Mouse (Mus musculus): ENCODE measurements around the gene Psd. TPM values are rescaled to one million over a fixed set of nuclear protein-coding genes. Genes with fewer than 3 reads are reported as not detected.

Gene Psd
- polyA plus RNA-seq, 1 experiment from 2014 or later, result 41.9 TPM

DNA sequence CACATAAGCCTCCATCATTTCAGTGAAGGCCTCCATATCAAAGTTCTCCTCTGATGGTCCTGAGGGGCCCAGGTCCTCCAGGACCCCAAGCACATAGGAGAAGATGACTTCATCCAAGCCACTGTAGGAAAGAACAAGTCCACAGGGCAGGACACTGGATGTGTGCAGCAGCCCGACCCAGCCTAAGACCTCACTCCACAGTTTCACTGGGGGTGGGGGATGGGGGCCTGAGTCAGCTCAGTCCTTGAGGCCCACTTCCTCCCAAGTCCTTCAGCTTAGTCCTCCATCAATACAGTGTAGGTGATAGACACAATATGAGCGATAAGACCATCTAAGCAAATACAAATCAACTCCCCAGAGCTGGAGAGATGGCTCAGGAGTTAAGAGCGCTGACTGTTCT lies 5.0 kb upstream of the Psd start:
- H3K36me3 ChIP-seq (ENCODE audit: control insufficient read depth, insufficient read depth, low read length), result peaks cover 11% of the 10 kb centered on the region
- no peak overlapping the region for H3K4me2 ChIP-seq (replicated peaks; ENCODE audit: low read depth, low read length)
- no peak overlapping the region for H3K27ac ChIP-seq (ENCODE audit: low read length)
- no peaks in the 10 kb centered on the region for H3K9me3 ChIP-seq (ENCODE audit: control insufficient read depth, low read depth, low read length)
- H3K27me3 ChIP-seq (ENCODE audit: control insufficient read depth, insufficient read depth, low read length), result 0 out of 2 replicates have a peak, but pooled peaks cover under 1% of the 10 kb centered on the region
- no peak for ATAC-seq (ENCODE audit: insufficient number of reproducible peaks, insufficient read depth, low FRiP score, low read depth)
- no peak overlapping the region for H3K4me3 ChIP-seq (ENCODE audit: low read depth, low read length)
- no peak overlapping the region for H3K9ac ChIP-seq (replicated peaks; ENCODE audit: low read depth, low read length)
- H3K4me1 ChIP-seq (ENCODE audit: control insufficient read depth, insufficient read depth, low read length), result peaks cover 14% of the 10 kb centered on the region
- WGBS, result 78% methylated on average over 3 of the region's 3 CpGs

DNA sequence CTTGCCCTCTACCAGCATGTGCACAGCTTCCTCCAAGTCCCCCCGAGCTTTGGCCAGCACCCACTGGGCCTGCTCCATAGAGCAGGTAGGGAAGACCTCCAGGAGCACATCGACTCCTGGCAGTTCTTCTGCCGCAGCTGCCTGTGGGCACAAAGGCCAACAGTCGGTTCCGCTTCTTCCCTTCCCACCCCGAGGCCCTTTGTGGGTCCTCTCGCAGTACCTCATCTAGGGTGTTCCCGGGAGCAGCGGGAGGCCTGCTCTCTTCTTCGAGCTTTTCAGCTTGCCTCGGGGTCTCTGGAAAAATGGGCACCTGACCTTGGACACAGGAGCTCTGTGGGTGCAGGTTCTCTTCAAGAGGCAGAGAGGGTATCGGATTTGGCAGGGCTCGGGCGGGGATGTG lies 4.4 kb upstream of the Psd start:
- Histone ChIP-seq H3K4me1 (ENCODE audit: control insufficient read depth, insufficient read depth, low read length) (peaks cover 19% of the 10 kb centered on the region), H3K36me3 (ENCODE audit: control insufficient read depth, insufficient read depth, low read length) (peaks cover 11% of the 10 kb centered on the region), H3K9ac (replicated peaks; ENCODE audit: low read depth, low read length) (no peak overlapping the region), H3K27me3 (ENCODE audit: control insufficient read depth, insufficient read depth, low read length) (peaks cover 6% of the 10 kb centered on the region; the same call in 1 of the 2 replicates), H3K9me3 (ENCODE audit: control insufficient read depth, low read depth, low read length) (no peaks in the 10 kb centered on the region), H3K4me2 (replicated peaks; ENCODE audit: low read depth, low read length) (no peak overlapping the region), H3K27ac (ENCODE audit: low read length) (no peak overlapping the region), H3K4me3 (ENCODE audit: low read depth, low read length) (no peak overlapping the region)
- 87% methylated on average over 14 of the region's 14 CpGs for WGBS
- ATAC-seq (ENCODE audit: insufficient number of reproducible peaks, insufficient read depth, low FRiP score, low read depth), result no peak

DNA sequence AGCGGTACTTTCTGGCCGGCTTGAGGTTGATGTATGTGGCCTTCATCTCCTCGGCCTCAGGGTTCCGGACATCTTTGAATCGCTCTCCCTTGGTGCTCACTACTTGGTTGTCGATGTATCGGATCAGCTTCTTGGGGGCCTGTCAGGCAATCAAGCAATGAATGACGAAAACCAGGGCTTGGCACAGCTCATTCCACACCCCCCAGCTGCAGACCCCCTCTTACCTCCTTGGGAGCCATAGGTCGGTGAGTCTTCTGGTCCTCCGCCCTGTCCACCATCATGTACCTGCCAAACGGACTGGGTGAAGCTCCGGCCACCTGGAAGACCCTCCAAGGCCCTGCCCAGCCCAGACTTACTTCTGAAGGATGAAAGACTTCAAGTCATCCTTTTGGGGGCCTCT lies 3.7 kb upstream of the Psd start:
- ATAC-seq (ENCODE audit: insufficient number of reproducible peaks, insufficient read depth, low FRiP score, low read depth), result no peak
- H3K4me1 ChIP-seq (ENCODE audit: control insufficient read depth, insufficient read depth, low read length), result peaks cover 19% of the 10 kb centered on the region
- H3K27me3 ChIP-seq (ENCODE audit: control insufficient read depth, insufficient read depth, low read length), result peaks cover 7% of the 10 kb centered on the region; the same call in 1 of the 2 replicates
- H3K4me2 ChIP-seq (replicated peaks; ENCODE audit: low read depth, low read length), result no peak overlapping the region
- H3K4me3 ChIP-seq (ENCODE audit: low read depth, low read length), result no peak overlapping the region
- no peak overlapping the region for H3K27ac ChIP-seq (ENCODE audit: low read length)
- 97% methylated on average over 12 of the region's 12 CpGs for WGBS
- no peaks in the 10 kb centered on the region for H3K9me3 ChIP-seq (ENCODE audit: control insufficient read depth, low read depth, low read length)
- H3K9ac ChIP-seq (replicated peaks; ENCODE audit: low read depth, low read length), result no peak overlapping the region
- H3K36me3 ChIP-seq (ENCODE audit: control insufficient read depth, insufficient read depth, low read length), result peaks cover 11% of the 10 kb centered on the region

DNA sequence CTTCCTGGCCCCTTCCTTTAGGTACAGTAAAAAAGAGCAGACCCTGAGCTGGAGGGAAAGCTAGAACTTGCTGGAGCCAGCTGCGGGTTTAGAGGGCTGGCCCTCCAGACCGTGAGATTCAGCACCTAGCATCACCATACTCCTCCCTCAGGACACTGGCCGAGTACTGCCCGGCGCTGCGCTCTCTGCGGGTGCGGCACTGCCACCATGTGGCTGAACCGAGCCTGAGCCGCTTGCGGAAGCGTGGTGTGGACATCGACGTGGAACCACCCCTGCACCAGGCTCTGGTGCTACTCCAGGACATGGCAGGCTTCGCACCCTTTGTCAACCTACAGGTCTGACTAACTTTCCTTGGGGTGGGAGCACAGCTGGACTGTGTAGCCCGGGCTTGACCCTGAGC lies 3.0 kb upstream of the Psd start:
- H3K4me2 ChIP-seq (replicated peaks; ENCODE audit: low read depth, low read length), result peak overlapping the region; percentile 100; the same call in 1 of the 2 replicates
- peaks cover 11% of the 10 kb centered on the region for H3K36me3 ChIP-seq (ENCODE audit: control insufficient read depth, insufficient read depth, low read length)
- H3K9ac ChIP-seq (replicated peaks; ENCODE audit: low read depth, low read length), result no peak overlapping the region
- peaks cover 19% of the 10 kb centered on the region for H3K4me1 ChIP-seq (ENCODE audit: control insufficient read depth, insufficient read depth, low read length)
- no peaks in the 10 kb centered on the region for H3K9me3 ChIP-seq (ENCODE audit: control insufficient read depth, low read depth, low read length)
- peaks cover 9% of the 10 kb centered on the region for H3K27me3 ChIP-seq (ENCODE audit: control insufficient read depth, insufficient read depth, low read length)
- 5% methylated on average over 16 of the region's 16 CpGs for WGBS
- ATAC-seq (ENCODE audit: insufficient number of reproducible peaks, insufficient read depth, low FRiP score, low read depth), result peak; percentile 62
- no peak overlapping the region for H3K27ac ChIP-seq (ENCODE audit: low read length)
- peak overlapping the region; percentile 69; the same call in 1 of the 2 replicates for H3K4me3 ChIP-seq (ENCODE audit: low read depth, low read length)

DNA sequence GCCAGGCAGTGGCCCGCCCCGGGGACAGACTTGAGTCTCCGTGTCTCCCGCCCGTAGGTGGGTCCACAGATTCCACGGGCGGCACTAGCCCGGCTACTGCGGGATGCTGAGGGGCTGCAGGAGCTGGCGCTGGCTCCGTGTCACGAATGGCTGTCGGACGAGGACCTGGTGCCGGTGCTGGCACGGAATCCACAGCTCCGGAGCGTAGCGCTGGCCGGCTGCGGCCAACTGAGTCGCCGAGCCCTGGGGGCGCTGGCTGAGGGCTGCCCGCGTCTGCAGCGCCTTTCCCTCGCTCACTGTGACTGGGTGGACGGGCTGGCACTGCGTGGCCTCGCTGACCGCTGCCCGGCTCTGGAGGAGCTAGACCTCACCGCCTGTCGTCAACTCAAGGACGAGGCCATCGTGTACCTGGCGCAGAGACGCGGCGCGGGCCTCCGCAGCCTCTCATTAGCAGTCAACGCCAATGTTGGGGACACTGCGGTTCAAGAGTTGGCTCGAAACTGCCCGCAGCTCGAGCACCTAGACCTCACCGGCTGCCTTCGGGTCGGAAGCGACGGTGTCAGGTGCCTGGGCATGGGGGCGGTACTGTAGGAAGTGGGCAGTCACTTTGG lies 2.2 kb upstream of the Psd start:
- peak overlapping the region; percentile 55 for H3K27ac ChIP-seq (ENCODE audit: low read length)
- H3K9ac ChIP-seq (replicated peaks; ENCODE audit: low read depth, low read length), result peak overlapping the region; percentile 53
- H3K27me3 ChIP-seq (ENCODE audit: control insufficient read depth, insufficient read depth, low read length), result peaks cover 17% of the 10 kb centered on the region
- H3K4me2 ChIP-seq (replicated peaks; ENCODE audit: low read depth, low read length), result peak overlapping the region; percentile 100
- H3K4me1 ChIP-seq (ENCODE audit: control insufficient read depth, insufficient read depth, low read length), result peaks cover 19% of the 10 kb centered on the region
- ATAC-seq (ENCODE audit: insufficient number of reproducible peaks, insufficient read depth, low FRiP score, low read depth), result peak; percentile 4; the same call in 1 of the 2 replicates
- WGBS, result under 1% methylated on average over 54 of the region's 54 CpGs
- H3K36me3 ChIP-seq (ENCODE audit: control insufficient read depth, insufficient read depth, low read length), result peaks cover 11% of the 10 kb centered on the region
- peak overlapping the region; percentile 69 for H3K4me3 ChIP-seq (ENCODE audit: low read depth, low read length)
- H3K9me3 ChIP-seq (ENCODE audit: control insufficient read depth, low read depth, low read length), result no peaks in the 10 kb centered on the region

DNA sequence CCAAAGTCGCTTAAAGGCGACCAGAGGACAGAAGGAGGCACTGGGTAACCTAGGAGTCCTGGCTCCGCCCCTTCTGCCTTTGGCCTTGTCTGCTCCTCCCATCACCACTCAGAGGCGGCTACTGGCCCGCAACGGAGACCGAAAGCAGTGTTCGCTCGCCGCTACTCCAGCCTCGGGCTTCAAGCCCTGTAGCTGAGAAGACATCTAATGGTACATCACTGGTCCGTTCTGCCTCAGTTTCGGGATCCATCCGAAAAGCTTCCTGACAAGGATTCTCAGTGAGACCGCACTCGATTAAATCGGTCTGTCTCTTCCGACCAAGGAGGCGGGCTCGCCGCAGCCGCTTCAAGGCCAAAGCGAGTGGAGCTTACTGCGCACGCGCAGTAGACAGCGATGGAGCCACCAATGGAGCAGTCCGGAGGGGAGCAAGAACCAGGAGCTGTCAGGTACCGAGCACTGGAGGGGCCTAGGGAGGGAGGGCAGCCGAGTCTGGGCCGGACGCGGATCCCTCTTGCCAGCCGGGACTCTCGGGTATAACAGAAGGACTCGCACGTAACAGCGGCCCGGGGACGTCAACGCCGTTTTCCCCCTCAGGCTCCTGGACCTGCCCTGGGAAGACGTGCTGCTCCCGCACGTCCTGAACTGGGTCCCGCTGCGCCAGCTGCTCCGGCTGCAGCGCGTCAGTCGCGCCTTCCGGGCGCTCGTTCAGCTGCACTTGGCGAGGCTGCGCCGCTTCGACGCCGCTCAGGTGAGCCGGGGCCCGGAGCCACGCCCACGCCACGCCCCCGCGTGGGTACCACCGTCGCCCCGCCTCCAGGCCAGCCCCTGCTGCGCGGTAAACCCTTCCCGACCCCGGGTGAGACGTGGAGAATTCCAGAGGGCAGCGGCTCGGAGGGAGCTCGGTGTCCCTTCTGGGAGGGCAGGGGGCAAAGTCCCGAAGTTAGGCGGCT lies 1.4 kb upstream of the Psd start, which contains the start of gene Fbxl15:
TSS of gene Fbxl15 (plus strand) at position 104 of the 950 bp plus-strand sequence.
- Histone ChIP-seq H3K4me2 (replicated peaks; ENCODE audit: low read depth, low read length) (peak within 1 kb of the TSS; percentile 100), H3K36me3 (ENCODE audit: control insufficient read depth, insufficient read depth, low read length) (peaks cover 11% of the 10 kb centered on the region), H3K27me3 (ENCODE audit: control insufficient read depth, insufficient read depth, low read length) (peaks cover 23% of the 10 kb centered on the region), H3K27ac (ENCODE audit: low read length) (peak within 1 kb of the TSS; percentile 55), H3K4me3 (ENCODE audit: low read depth, low read length) (peak within 1 kb of the TSS; percentile 69), H3K9me3 (ENCODE audit: control insufficient read depth, low read depth, low read length) (no peaks in the 10 kb centered on the region), H3K4me1 (ENCODE audit: control insufficient read depth, insufficient read depth, low read length) (peaks cover 19% of the 10 kb centered on the region), H3K9ac (replicated peaks; ENCODE audit: low read depth, low read length) (peak within 1 kb of the TSS; percentile 53)
- WGBS, result under 1% methylated on average over 81 of the region's 81 CpGs
- ATAC-seq (ENCODE audit: insufficient number of reproducible peaks, insufficient read depth, low FRiP score, low read depth), result peak; percentile 88

DNA sequence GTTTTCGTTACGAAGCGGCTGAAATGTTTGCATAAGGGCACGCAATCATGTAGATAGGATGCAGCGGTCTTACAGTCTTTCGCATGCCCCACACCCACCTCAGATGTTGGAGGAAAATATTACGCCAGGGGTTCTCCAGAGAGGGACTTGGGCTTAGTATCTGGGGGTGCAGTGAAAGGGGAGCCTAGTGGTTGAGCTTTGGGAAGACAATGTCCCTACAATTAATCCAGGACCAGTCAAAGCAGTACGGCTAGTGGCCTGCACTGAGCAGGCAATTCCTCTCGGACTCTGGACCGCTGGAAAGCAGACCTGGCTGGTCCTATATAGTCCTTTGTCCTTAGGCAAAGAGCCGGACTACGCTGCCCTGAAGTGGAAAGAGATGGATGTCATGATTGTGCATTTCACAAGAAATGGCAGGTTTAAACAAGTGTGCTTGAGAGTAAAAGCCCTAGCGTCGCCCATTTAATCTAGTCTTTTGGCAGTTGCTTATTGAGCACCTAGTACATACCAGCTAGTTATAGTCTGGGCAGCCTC lies 642 bp upstream of the Psd start:
- peaks cover 23% of the 10 kb centered on the region for H3K27me3 ChIP-seq (ENCODE audit: control insufficient read depth, insufficient read depth, low read length)
- peaks cover 11% of the 10 kb centered on the region for H3K36me3 ChIP-seq (ENCODE audit: control insufficient read depth, insufficient read depth, low read length)
- H3K27ac ChIP-seq (ENCODE audit: low read length), result peak overlapping the region; percentile 55; the same call in 1 of the 2 replicates
- no peak for ATAC-seq (ENCODE audit: insufficient number of reproducible peaks, insufficient read depth, low FRiP score, low read depth)
- 26% methylated on average over 14 of the region's 14 CpGs for WGBS
- peak overlapping the region; percentile 69 for H3K4me3 ChIP-seq (ENCODE audit: low read depth, low read length)
- H3K4me2 ChIP-seq (replicated peaks; ENCODE audit: low read depth, low read length), result peak overlapping the region; percentile 100
- peaks cover 19% of the 10 kb centered on the region for H3K4me1 ChIP-seq (ENCODE audit: control insufficient read depth, insufficient read depth, low read length)
- no peak overlapping the region for H3K9ac ChIP-seq (replicated peaks; ENCODE audit: low read depth, low read length)
- no peaks in the 10 kb centered on the region for H3K9me3 ChIP-seq (ENCODE audit: control insufficient read depth, low read depth, low read length)

DNA sequence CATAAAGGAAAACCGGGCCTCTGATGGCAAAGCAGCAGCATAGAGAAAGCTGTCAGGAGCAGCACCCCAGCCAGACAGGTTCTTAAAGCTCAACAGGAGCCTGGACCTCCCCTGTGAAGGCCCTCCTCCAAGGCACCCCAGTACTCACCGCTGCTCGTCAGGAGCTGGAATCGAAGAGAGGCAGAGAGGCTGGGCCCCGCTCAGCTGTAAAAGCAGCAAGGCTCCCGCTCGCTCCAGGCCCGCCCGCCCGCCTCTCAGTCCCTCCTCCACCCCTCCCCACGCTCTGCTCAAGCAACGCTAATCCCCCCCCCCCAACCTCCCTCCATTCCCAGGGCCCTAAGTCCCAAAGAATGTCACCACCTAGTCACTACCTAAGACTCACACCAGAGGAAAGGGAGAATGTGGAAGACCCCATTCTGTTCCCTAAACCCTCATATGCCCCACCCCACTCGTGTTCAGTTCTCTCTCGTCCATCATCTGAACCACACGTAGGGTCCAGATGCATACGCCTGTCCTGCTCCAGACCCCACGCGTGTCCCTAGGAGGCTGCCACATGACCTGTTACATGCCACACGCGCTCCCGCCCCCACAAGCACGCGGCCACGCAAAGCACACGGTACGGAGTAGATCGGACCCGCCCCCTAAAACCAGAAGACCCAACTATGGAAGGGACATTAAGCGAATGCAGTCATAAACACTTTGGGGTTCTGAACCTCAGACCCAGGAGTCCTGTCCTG lies 769 bp downstream of the Psd start:
- no peak overlapping the region for H3K9ac ChIP-seq (replicated peaks; ENCODE audit: low read depth, low read length)
- H3K4me3 ChIP-seq (ENCODE audit: low read depth, low read length), result peak overlapping the region; percentile 17; the same call in 1 of the 2 replicates
- H3K4me1 ChIP-seq (ENCODE audit: control insufficient read depth, insufficient read depth, low read length), result peaks cover 27% of the 10 kb centered on the region
- H3K27me3 ChIP-seq (ENCODE audit: control insufficient read depth, insufficient read depth, low read length), result peaks cover 23% of the 10 kb centered on the region
- ATAC-seq (ENCODE audit: insufficient number of reproducible peaks, insufficient read depth, low FRiP score, low read depth), result no peak
- H3K4me2 ChIP-seq (replicated peaks; ENCODE audit: low read depth, low read length), result peak overlapping the region; percentile 100
- WGBS, result 6% methylated on average over 28 of the region's 29 CpGs
- H3K27ac ChIP-seq (ENCODE audit: low read length), result no peak overlapping the region
- no peaks in the 10 kb centered on the region for H3K9me3 ChIP-seq (ENCODE audit: control insufficient read depth, low read depth, low read length)
- peaks cover 6% of the 10 kb centered on the region for H3K36me3 ChIP-seq (ENCODE audit: control insufficient read depth, insufficient read depth, low read length)

Measured in stomach, embryonic 14.5 days (tissue).